Mouse (Mus musculus) liver, embryonic 12.5 days (tissue): ENCODE measurements at regions not wholly inside any gene's neighbourhood (a gene's known extent, or its start where the extent isn't known, plus 50 kb on each side); places are given as distances from the start of the nearest gene placed in this dataset.

Experiments
- ATAC-seq: fragments of 200-750 bp; cut with Nextera tagmentation; 2 replicates; pipeline ENCODE4 v1.8.0; 2017; ENCODE audit warnings: moderate number of reproducible peaks, mild to moderate bottlenecking, moderate library complexity
- H3K27ac ChIP-seq: fragments of 300-500 bp; sonication (generic); 2 replicates; pipeline ENCODE4 v1.5.1; 2016; ENCODE audit warnings: mild to moderate bottlenecking
- H3K27me3 ChIP-seq: fragments of 300-500 bp; sonication (generic); replicated peaks from 2 replicates; pipeline ENCODE4 v1.6.1; 2016; ENCODE audit warnings: mild to moderate bottlenecking, moderate library complexity
- H3K36me3 ChIP-seq: fragments of 300-500 bp; sonication (generic); 2 replicates; pipeline ENCODE4 v1.6.1; 2016; ENCODE audit warnings: mild to moderate bottlenecking, moderate library complexity
- H3K4me1 ChIP-seq: fragments of 300-500 bp; sonication (generic); 2 replicates; pipeline ENCODE4 v1.6.1; 2016
- H3K4me2 ChIP-seq: fragments of 300-500 bp; sonication (generic); 2 replicates; pipeline ENCODE4 v1.6.1; 2016; ENCODE audit warnings: mild to moderate bottlenecking, moderate library complexity
- H3K4me3 ChIP-seq: fragments of 300-500 bp; sonication (generic); 2 replicates; pipeline ENCODE4 v1.5.1; 2016; ENCODE audit warnings: mild to moderate bottlenecking, moderate library complexity
- H3K9ac ChIP-seq: fragments of 300-500 bp; sonication (generic); 2 replicates; pipeline ENCODE4 v1.6.1; 2016; ENCODE audit warnings: mild to moderate bottlenecking, moderate library complexity
- H3K9me3 ChIP-seq: fragments of 300-500 bp; sonication (generic); replicated peaks from 2 replicates; pipeline ENCODE4 v1.6.1; 2016; ENCODE audit warnings: mild to moderate bottlenecking, moderate library complexity
- WGBS: fragments of 180-500 bp; shearing (Covaris S2); methylation state at CpG from one replicate; pipeline ENCODE4 v1.1.7; 2016; ENCODE audit not compliant: insufficient replicate concordance; 5-methylcytosine and 5-hydroxymethylcytosine counted together

DNA sequence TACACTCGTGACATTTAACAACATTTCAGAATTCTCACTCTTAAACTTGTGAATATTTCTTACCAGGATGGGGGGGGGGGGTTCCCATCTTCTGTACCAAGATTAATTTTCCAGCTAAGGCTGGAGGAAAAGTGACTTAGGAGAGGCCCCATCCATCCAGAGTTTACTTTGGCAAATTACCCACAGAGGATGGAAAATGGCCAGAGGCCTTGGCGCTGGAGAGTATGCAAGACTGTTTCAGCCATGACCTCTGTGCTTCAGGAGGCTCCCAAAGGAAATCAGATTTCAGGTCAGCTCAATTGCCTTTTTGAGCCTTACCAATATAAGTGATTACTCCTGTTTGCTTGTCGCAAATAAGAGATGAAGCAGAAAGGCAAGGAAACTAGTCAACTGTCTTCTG lies 143.4 kb upstream of the F930015N05Rik start:
- Histone ChIP-seq H3K36me3 (no peaks in the 10 kb centered on the region), H3K27me3 (no peaks in the 10 kb centered on the region), H3K27ac (no peak overlapping the region), H3K4me3 (no peak overlapping the region), H3K9me3 (no peaks in the 10 kb centered on the region), H3K4me2 (no peak overlapping the region), H3K4me1 (no peaks in the 10 kb centered on the region), H3K9ac (no peak overlapping the region)
- WGBS = 57% methylated on average over 3 of the region's 3 CpGs
- ATAC-seq = no peak

DNA sequence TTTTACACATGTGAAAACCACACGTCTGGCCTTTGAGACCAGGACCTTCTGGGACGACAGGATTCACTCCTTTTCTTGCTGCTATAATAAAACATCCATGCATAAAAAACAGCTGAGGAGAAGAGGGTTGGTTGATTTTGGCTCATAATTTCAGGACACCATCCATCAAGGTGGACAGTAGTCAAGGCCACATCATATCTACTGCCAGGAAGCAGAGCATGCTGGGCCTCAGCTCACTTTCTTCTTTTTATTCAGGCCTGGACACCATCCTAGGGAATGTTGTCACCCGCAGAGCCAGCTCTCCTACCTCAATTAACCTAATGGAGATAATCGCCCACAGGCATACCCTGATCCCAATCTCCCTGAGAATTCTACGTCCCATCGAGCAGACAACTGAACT lies 149.6 kb upstream of the F930015N05Rik start:
- no peak overlapping the region for H3K4me2 ChIP-seq
- H3K4me1 ChIP-seq = no peaks in the 10 kb centered on the region
- H3K9ac ChIP-seq = no peak overlapping the region
- no peaks in the 10 kb centered on the region for H3K27me3 ChIP-seq
- no peak for ATAC-seq
- H3K4me3 ChIP-seq = no peak overlapping the region
- no peak overlapping the region for H3K27ac ChIP-seq
- H3K36me3 ChIP-seq = no peaks in the 10 kb centered on the region
- no peaks in the 10 kb centered on the region for H3K9me3 ChIP-seq
- WGBS = 74% methylated on average over 6 of the region's 6 CpGs

DNA sequence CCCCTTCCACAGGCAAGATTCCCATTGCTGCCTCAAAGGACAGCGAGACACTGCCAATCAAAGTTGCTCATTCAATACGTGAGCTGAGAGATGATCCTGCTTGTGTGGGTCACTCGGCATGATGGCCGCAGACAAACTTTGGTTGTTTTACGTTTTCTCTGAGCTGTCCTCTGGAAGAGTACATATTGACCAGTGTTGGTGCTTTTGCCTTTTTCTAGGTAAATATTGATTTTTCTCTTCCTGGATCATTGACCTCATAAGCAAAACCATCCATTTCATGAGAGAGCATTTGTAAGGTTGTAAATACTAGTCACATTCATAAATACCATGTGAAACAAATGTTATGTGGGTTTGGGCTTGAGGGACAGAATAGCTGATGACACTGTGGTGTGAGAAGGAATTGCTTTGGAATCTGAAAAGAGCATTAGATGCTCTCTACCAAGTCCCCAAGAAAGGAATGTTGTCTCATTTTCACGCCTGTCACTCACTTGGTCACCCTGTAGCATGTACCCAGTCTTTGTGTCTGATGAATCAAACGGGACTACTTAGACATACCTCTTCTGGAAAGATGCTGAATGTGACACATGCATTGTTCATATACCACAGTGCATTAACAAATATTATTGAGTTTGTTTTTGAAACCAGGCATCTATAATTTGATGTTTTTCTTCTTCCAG lies 150.7 kb upstream of the F930015N05Rik start:
- H3K9me3 ChIP-seq = no peaks in the 10 kb centered on the region
- no peak overlapping the region for H3K27ac ChIP-seq
- no peaks in the 10 kb centered on the region for H3K36me3 ChIP-seq
- no peak overlapping the region for H3K4me2 ChIP-seq
- no peak overlapping the region for H3K4me3 ChIP-seq
- no peaks in the 10 kb centered on the region for H3K4me1 ChIP-seq
- H3K27me3 ChIP-seq = no peaks in the 10 kb centered on the region
- H3K9ac ChIP-seq = no peak overlapping the region
- ATAC-seq = no peak
- 64% methylated on average over 7 of the region's 7 CpGs for WGBS

GRCm38 (mm10) chr11:64587751-64588600 lies 151.5 kb upstream of the F930015N05Rik start:
- Histone ChIP-seq H3K27me3 (no peaks in the 10 kb centered on the region), H3K9me3 (no peaks in the 10 kb centered on the region), H3K27ac (no peak overlapping the region), H3K9ac (no peak overlapping the region), H3K4me3 (no peak overlapping the region), H3K36me3 (no peaks in the 10 kb centered on the region), H3K4me2 (no peak overlapping the region), H3K4me1 (no peaks in the 10 kb centered on the region)
- 52% methylated on average over 13 of the region's 13 CpGs for WGBS
- ATAC-seq = no peak

GRCm38 (mm10) chr11:64588601-64588989 lies 152.1 kb upstream of the F930015N05Rik start:
- Histone ChIP-seq H3K9ac (no peak overlapping the region), H3K4me1 (no peaks in the 10 kb centered on the region), H3K4me3 (no peak overlapping the region), H3K9me3 (no peaks in the 10 kb centered on the region), H3K4me2 (no peak overlapping the region), H3K27ac (no peak overlapping the region), H3K36me3 (no peaks in the 10 kb centered on the region), H3K27me3 (no peaks in the 10 kb centered on the region; the same call in 1 of the 2 replicates)
- WGBS = 72% methylated on average over 6 of the region's 6 CpGs
- no peak for ATAC-seq

- 68% methylated on average over 7 of the region's 7 CpGs for WGBS
- H3K4me2 ChIP-seq = no peak overlapping the region
- no peak overlapping the region for H3K27ac ChIP-seq
- H3K27me3 ChIP-seq = no peaks in the 10 kb centered on the region; the same call in 1 of the 2 replicates
- H3K4me1 ChIP-seq = no peaks in the 10 kb centered on the region
- no peaks in the 10 kb centered on the region for H3K9me3 ChIP-seq
- no peaks in the 10 kb centered on the region for H3K36me3 ChIP-seq
- no peak overlapping the region for H3K4me3 ChIP-seq
- no peak overlapping the region for H3K9ac ChIP-seq
- ATAC-seq = no peak
These were observed 152.6 kb upstream of the F930015N05Rik start for GRCm38 (mm10) chr11:64589026-64589425.

DNA sequence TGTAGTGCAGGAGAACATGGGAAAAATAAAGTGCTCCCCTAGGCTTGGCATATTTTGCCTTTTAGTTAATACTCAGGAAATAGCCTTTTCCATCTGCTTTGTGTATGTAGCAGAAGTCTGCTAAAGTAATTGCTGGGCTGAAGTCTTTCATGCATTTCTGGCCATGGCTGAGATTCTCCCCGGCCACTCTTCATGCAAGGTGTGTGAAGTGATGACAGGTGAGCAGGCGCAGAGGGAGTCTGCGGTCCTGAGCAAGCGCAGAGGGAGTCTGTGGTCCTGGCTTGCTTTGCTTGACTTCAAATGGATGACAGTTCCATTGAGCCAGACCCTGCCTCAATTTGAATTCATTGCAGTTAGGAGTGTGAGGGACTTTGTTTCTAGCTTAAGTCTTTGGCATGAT lies 153.6 kb upstream of the F930015N05Rik start:
- 72% methylated on average over 4 of the region's 4 CpGs for WGBS
- Histone ChIP-seq H3K4me2 (no peak overlapping the region), H3K27ac (no peak overlapping the region), H3K9ac (no peak overlapping the region), H3K4me3 (no peak overlapping the region), H3K4me1 (no peaks in the 10 kb centered on the region), H3K9me3 (no peaks in the 10 kb centered on the region), H3K27me3 (no peaks in the 10 kb centered on the region; the same call in 1 of the 2 replicates), H3K36me3 (no peaks in the 10 kb centered on the region)
- no peak for ATAC-seq

GRCm38 (mm10) chr11:64592253-64592652 lies 155.8 kb upstream of the F930015N05Rik start:
- Histone ChIP-seq H3K4me2 (no peak overlapping the region), H3K27me3 (no peaks in the 10 kb centered on the region; the same call in 1 of the 2 replicates), H3K4me1 (no peaks in the 10 kb centered on the region), H3K9me3 (no peaks in the 10 kb centered on the region), H3K4me3 (no peak overlapping the region), H3K9ac (no peak overlapping the region), H3K36me3 (no peaks in the 10 kb centered on the region), H3K27ac (no peak overlapping the region)
- ATAC-seq = no peak
- WGBS = 69% methylated on average over 2 of the region's 2 CpGs

DNA sequence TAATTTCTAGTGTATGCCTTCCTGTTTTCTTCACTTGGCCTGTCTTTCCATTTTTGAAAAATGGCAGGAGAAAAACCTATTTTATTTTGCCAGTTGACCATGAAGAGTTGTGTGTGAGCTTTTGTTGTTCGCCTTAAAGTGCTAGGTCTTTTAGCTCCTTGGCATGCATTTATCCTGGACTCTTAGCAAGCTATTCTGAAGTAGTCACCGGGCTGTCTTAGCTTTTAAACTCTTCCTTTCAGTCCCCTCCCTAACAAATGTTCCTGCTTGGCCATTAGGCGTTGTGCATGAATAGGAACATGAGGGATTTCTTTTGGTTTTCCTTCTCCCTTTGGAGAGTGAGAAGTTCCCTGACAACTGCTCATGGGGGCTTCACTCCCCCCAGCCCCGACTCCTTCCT lies 160.9 kb upstream of the F930015N05Rik start:
- H3K36me3 ChIP-seq = no peaks in the 10 kb centered on the region
- H3K4me1 ChIP-seq = no peaks in the 10 kb centered on the region
- H3K4me2 ChIP-seq = no peak overlapping the region
- WGBS = 59% methylated on average over 4 of the region's 4 CpGs
- no peak overlapping the region for H3K9ac ChIP-seq
- no peaks in the 10 kb centered on the region for H3K9me3 ChIP-seq
- H3K27ac ChIP-seq = no peak overlapping the region
- ATAC-seq = no peak
- no peaks in the 10 kb centered on the region; the same call in 1 of the 2 replicates for H3K27me3 ChIP-seq
- H3K4me3 ChIP-seq = no peak overlapping the region

GRCm38 (mm10) chr11:64599178-64599577 lies 162.7 kb upstream of the F930015N05Rik start:
- Histone ChIP-seq H3K27me3 (no peaks in the 10 kb centered on the region), H3K36me3 (no peaks in the 10 kb centered on the region), H3K4me1 (no peaks in the 10 kb centered on the region), H3K27ac (no peak overlapping the region), H3K4me3 (no peak overlapping the region), H3K4me2 (no peak overlapping the region), H3K9ac (no peak overlapping the region), H3K9me3 (no peaks in the 10 kb centered on the region)
- ATAC-seq = no peak
- WGBS = 37% methylated on average over 3 of the region's 3 CpGs

DNA sequence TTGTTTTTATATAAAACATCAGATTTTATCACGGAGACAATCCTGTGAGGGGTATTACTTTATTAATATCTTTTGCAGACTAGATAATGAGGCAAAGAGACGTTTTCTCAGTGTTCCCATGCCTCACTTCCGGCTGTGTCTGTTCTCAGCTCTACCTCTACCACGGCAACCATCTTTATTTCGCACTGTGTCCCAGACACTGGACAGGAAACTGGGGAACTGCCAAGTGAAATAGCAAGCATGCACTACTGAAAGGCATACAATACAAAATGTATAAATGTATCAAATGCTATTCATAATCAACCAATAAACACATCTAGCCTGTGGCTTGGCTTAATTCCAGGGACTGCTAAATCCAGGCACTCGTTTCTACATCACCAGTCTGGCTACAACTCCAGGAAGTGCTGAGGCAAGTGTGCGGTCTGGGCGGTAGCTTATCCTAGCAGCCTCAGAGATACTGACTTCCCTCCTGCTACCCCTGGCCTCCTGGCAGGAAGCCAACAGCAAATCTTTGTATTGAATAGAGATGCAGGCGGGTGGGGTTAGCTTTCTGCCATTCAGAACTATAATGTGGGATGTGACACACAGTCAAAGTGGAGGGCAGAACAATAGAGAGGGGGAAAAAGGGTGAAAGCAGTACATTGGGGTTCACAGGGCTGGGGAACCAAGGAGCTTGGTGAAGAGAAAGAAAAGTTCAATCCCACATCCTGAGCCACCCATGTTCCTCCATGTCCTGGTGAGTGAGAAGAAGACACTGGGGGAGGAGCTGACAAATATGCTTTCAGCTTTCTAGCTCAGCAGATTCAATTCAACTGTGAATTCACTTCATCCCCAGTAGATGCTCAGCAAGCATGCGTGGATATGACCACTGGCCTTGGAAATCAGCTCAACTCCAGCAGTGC lies 164.0 kb upstream of the F930015N05Rik start:
- H3K36me3 ChIP-seq = no peaks in the 10 kb centered on the region
- no peak overlapping the region for H3K9ac ChIP-seq
- H3K27ac ChIP-seq = no peak overlapping the region
- WGBS = 28% methylated on average over 10 of the region's 10 CpGs
- no peaks in the 10 kb centered on the region for H3K27me3 ChIP-seq
- H3K4me3 ChIP-seq = no peak overlapping the region
- no peaks in the 10 kb centered on the region for H3K9me3 ChIP-seq
- no peaks in the 10 kb centered on the region for H3K4me1 ChIP-seq
- H3K4me2 ChIP-seq = no peak overlapping the region
- peak; percentile 46; the same call in 1 of the 2 replicates for ATAC-seq

GRCm38 (mm10) chr11:64609043-64609442 lies 172.6 kb upstream of the F930015N05Rik start:
- ATAC-seq = no peak
- no peak overlapping the region for H3K4me3 ChIP-seq
- 61% methylated on average over 2 of the region's 2 CpGs for WGBS
- H3K9ac ChIP-seq = no peak overlapping the region
- H3K4me2 ChIP-seq = no peak overlapping the region
- H3K9me3 ChIP-seq = no peaks in the 10 kb centered on the region
- no peaks in the 10 kb centered on the region for H3K36me3 ChIP-seq
- H3K27ac ChIP-seq = no peak overlapping the region
- H3K27me3 ChIP-seq = no peaks in the 10 kb centered on the region
- no peaks in the 10 kb centered on the region for H3K4me1 ChIP-seq
